Mouse (Mus musculus) midbrain, postnatal 0 days (tissue): ENCODE data around the gene Dach2. TPM values are rescaled to one million over a fixed set of nuclear protein-coding genes. Genes with fewer than 3 reads are reported as not detected.
A peak's percentile ranks its signal among the peaks of the same experiment; 100 is the strongest.

Experiments used
- ATAC-seq: fragments of 200-750 bp; cut with Nextera tagmentation; 2 replicates; pipeline ENCODE4 v1.8.0; 2017; ENCODE audit warnings: moderate number of reproducible peaks, mild to moderate bottlenecking, moderate TSS enrichment, moderate library complexity; ENCODE audit not compliant: low FRiP score
- DNase-seq: peaks from one replicate; pipeline ENCODE4 v3.0.0-alpha.2; 2015; ENCODE audit warnings: low spot score
- H3K27ac ChIP-seq: fragments of 300-500 bp; sonication (generic); 2 replicates; pipeline ENCODE4 v1.5.1; 2014; ENCODE audit warnings: low read depth, mild to moderate bottlenecking, low read length, mixed read lengths
- H3K27me3 ChIP-seq: fragments of 300-500 bp; sonication (generic); 2 replicates; pipeline ENCODE4 v1.6.1; 2014; ENCODE audit warnings: low read length, control low read depth, mixed read lengths; ENCODE audit not compliant: insufficient read depth
- H3K36me3 ChIP-seq: fragments of 300-500 bp; sonication (generic); 2 replicates; pipeline ENCODE4 v1.6.1; 2014; ENCODE audit warnings: low read length, control low read depth, mixed read lengths; ENCODE audit not compliant: insufficient read depth
- H3K4me1 ChIP-seq: fragments of 300-500 bp; sonication (generic); 2 replicates; pipeline ENCODE4 v1.6.1; 2014; ENCODE audit warnings: mild to moderate bottlenecking, control low read depth, antibody characterized with exemption, low read length, mixed read lengths; ENCODE audit not compliant: insufficient read depth
- H3K4me2 ChIP-seq: fragments of 300-500 bp; sonication (generic); 2 replicates; pipeline ENCODE4 v1.6.1; 2014; ENCODE audit warnings: low read depth, mild to moderate bottlenecking, low read length, mixed read lengths; ENCODE audit not compliant: poor library complexity, severe bottlenecking
- H3K4me3 ChIP-seq: fragments of 300-500 bp; sonication (generic); 2 replicates; pipeline ENCODE4 v1.5.1; 2014; ENCODE audit warnings: low read depth, mild to moderate bottlenecking, low read length, moderate library complexity
- H3K9ac ChIP-seq: fragments of 300-500 bp; sonication (generic); replicated peaks from 2 replicates; pipeline ENCODE4 v1.6.1; 2014; ENCODE audit warnings: mild to moderate bottlenecking, low read length, moderate library complexity, mixed read lengths; ENCODE audit not compliant: poor library complexity, severe bottlenecking
- H3K9me3 ChIP-seq: fragments of 300-500 bp; sonication (generic); 2 replicates; pipeline ENCODE4 v1.6.1; 2016; ENCODE audit warnings: low read length, control low read depth
- CTCF ChIP-seq: IDR thresholded peaks from 2 replicates; pipeline ENCODE4 v1.5.1; 2016; ENCODE audit warnings: antibody characterized with exemption, mild to moderate bottlenecking
- WGBS: fragments of 180-500 bp; shearing (Covaris S2); extraction: QIAGEN DNeasy Blood & Tissue Kit; methylation state at CpG from one replicate; pipeline ENCODE4 v1.1.7; 2014; 5-methylcytosine and 5-hydroxymethylcytosine counted together
- polyA plus RNA-seq: library from polyadenylated mRNA; unstranded; fragments of >200 nt; fragmentation: Nextera tagmentation; extraction: Ambion mirVana; gene quantifications from 2 replicates; pipeline ENCODE4 v1.2.1, GENCODE M21; 2015
- total RNA-seq: library from RNA; depleted of rRNA; stranded (reverse); fragments of >200 nt; gene quantifications from 2 replicates; pipeline ENCODE4 v1.2.3, GENCODE M21; 2014

Dach2 gene
- total and polyA plus RNA-seq, 2 experiments from 2014 or later: 9.3 to 14.2 TPM

GRCm38 (mm10) chrX:113666069-113666468 is 368.8 kb downstream of the Dach2 start:
- H3K27me3 ChIP-seq: no peaks in the 10 kb centered on the region
- H3K9ac ChIP-seq: no peak overlapping the region
- no peak overlapping the region for H3K4me2 ChIP-seq
- ATAC-seq (no peak), DNase-seq (no peak)
- TF ChIP-seq CTCF: no peak
- no peaks in the 10 kb centered on the region for H3K4me1 ChIP-seq
- H3K36me3 ChIP-seq: no peaks in the 10 kb centered on the region
- H3K9me3 ChIP-seq: no peaks in the 10 kb centered on the region
- no peak overlapping the region for H3K27ac ChIP-seq
- no peak overlapping the region for H3K4me3 ChIP-seq

- Histone ChIP-seq H3K27ac (no peak overlapping the region), H3K9ac (no peak overlapping the region), H3K4me1 (no peaks in the 10 kb centered on the region), H3K4me3 (no peak overlapping the region), H3K4me2 (no peak overlapping the region), H3K36me3 (no peaks in the 10 kb centered on the region), H3K27me3 (no peaks in the 10 kb centered on the region), H3K9me3 (no peaks in the 10 kb centered on the region)
- no peak for TF ChIP-seq CTCF
- WGBS: 53% methylated on average over 2 of the region's 2 CpGs
- ATAC-seq: no peak
- no peak for DNase-seq
Observed at GRCm38 (mm10) chrX:113687163-113687562, 389.9 kb downstream of the Dach2 start.

DNA sequence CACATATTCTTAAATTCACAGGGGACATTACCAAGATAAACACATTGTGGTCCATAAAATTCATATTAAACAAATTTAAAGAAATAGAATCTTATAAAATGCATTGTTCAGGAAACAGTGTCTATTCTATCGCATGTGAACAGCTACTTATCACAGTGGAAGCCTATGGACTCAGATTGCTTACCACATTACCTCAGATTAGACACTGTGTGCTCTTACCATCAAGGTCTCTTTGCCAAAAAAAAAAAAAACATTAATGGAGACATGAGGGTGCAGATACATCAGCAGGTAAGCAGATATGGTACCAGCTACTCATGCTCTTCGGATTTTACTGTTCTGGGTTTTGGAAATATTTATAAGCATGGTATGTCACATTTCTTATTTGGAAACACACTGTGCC is 415.1 kb downstream of the Dach2 start:
- no peaks in the 10 kb centered on the region for H3K36me3 ChIP-seq
- ATAC-seq (no peak), DNase-seq (no peak)
- H3K4me2 ChIP-seq: no peak overlapping the region
- no peak overlapping the region for H3K9ac ChIP-seq
- no peak for TF ChIP-seq CTCF
- WGBS: 85% methylated on average over 2 of the region's 2 CpGs
- H3K9me3 ChIP-seq: no peaks in the 10 kb centered on the region
- no peaks in the 10 kb centered on the region for H3K27me3 ChIP-seq
- H3K4me1 ChIP-seq: no peaks in the 10 kb centered on the region
- no peak overlapping the region for H3K27ac ChIP-seq
- no peak overlapping the region for H3K4me3 ChIP-seq

DNA sequence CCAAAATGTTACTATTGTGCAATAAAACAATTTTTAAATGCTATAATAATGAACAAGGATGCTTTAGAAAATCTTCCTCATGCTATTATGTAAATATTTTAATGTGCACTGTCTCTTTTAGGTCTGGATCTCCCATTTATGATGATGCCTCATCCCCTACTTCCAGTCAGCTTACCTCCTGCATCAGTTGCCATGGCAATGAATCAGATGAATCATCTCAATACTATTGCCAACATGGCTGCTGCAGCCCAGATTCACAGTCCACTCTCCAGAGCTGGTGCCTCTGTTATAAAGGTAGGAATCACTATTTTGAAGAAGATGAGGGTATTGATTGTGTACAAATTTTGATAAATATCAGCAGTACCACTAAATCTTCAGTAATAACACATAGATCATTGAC is 426.8 kb downstream of the Dach2 start:
- no peaks in the 10 kb centered on the region for H3K36me3 ChIP-seq
- no peak overlapping the region for H3K9ac ChIP-seq
- TF ChIP-seq CTCF: no peak
- H3K27ac ChIP-seq: no peak overlapping the region
- DNase-seq: peak; percentile 53
- H3K9me3 ChIP-seq: no peaks in the 10 kb centered on the region
- H3K4me2 ChIP-seq: no peak overlapping the region
- ATAC-seq: peak; percentile 69; the same call in 1 of the 2 replicates
- H3K27me3 ChIP-seq: no peaks in the 10 kb centered on the region
- H3K4me3 ChIP-seq: no peak overlapping the region
- H3K4me1 ChIP-seq: no peaks in the 10 kb centered on the region

DNA sequence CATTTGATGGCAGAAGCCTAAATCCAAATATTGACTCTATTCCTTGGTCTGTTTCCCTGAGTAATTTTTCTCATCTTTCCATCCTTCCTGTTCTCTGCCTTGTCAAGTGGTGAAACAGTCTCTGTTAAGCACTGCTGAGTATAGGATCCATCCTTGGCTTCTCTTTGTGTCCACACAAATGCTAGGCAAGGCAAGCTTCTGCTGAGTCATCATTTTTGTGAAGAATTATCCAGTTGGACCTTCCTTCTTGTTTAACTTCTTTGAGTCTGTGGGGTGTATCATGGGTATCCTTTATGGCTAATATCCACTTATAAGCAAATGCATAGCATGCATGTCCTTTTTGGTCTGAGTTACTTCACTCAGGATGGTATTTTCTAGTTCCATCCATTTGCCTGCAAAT is 449.8 kb downstream of the Dach2 start:
- H3K27ac ChIP-seq: no peak overlapping the region
- H3K27me3 ChIP-seq: no peaks in the 10 kb centered on the region
- no peaks in the 10 kb centered on the region for H3K9me3 ChIP-seq
- ATAC-seq: no peak
- H3K9ac ChIP-seq: no peak overlapping the region
- no peak overlapping the region for H3K4me2 ChIP-seq
- no peak for DNase-seq
- no peaks in the 10 kb centered on the region for H3K4me1 ChIP-seq
- TF ChIP-seq CTCF: no peak
- H3K4me3 ChIP-seq: no peak overlapping the region
- H3K36me3 ChIP-seq: no peaks in the 10 kb centered on the region

GRCm38 (mm10) chrX:113792264-113792663 is 495.0 kb downstream of the Dach2 start:
- Histone ChIP-seq H3K27me3 (no peaks in the 10 kb centered on the region), H3K4me1 (no peaks in the 10 kb centered on the region), H3K9ac (no peak overlapping the region), H3K4me3 (no peak overlapping the region), H3K4me2 (no peak overlapping the region), H3K27ac (no peak overlapping the region), H3K36me3 (no peaks in the 10 kb centered on the region), H3K9me3 (no peaks in the 10 kb centered on the region)
- TF ChIP-seq CTCF: peak; percentile 39; the same call in 1 of the 2 replicates
- DNase-seq (no peak), ATAC-seq (no peak)
- WGBS: 43% methylated on average over 1 of the region's 1 CpGs

- TF ChIP-seq CTCF: no peak
- Histone ChIP-seq H3K36me3 (no peaks in the 10 kb centered on the region), H3K4me3 (no peak overlapping the region), H3K27me3 (no peaks in the 10 kb centered on the region), H3K27ac (no peak overlapping the region), H3K4me2 (no peak overlapping the region), H3K9ac (no peak overlapping the region), H3K4me1 (no peaks in the 10 kb centered on the region), H3K9me3 (no peaks in the 10 kb centered on the region)
- ATAC-seq (no peak), DNase-seq (no peak)
Observed at GRCm38 (mm10) chrX:113810369-113810768, 513.1 kb downstream of the Dach2 start.
